Mouse (Mus musculus) MEL (cell line): ENCODE data around the gene Cfap77. TPM values are rescaled to one million over a fixed set of nuclear protein-coding genes. Genes with fewer than 3 reads are reported as not detected.

ENCODE experiments used
- DNase-seq: peaks from one replicate; pipeline ENCODE4 v3.0.0; 2011; ENCODE audit warnings: low read depth, low spot score
- H3K27ac ChIP-seq: 2 replicates; pipeline ENCODE4 v1.5.1; 2012; ENCODE audit warnings: low read depth, mild to moderate bottlenecking, control low read depth, low read length, moderate library complexity; ENCODE audit not compliant: control insufficient read depth
- H3K27me3 ChIP-seq, 2 experiments: fragments of 150-350 bp in 1 of 2; sonication (generic) in 1 of 2; 2 replicates each; pipeline ENCODE4 v1.6.1; 2012; ENCODE audit warnings: low read length in 2 of 2, mild to moderate bottlenecking in 2 of 2, improper control_type of control experiment in 1 of 2, moderate library complexity in 1 of 2; ENCODE audit not compliant: insufficient read depth in 2 of 2, control insufficient read depth in 1 of 2
- H3K36me3 ChIP-seq, 2 experiments: 2 replicates each; pipeline ENCODE4 v1.6.1; 2012 to 2014; ENCODE audit warnings: low read length in 2 of 2, improper control_type of control experiment in 1 of 2, inconsistent platforms in 1 of 2, mild to moderate bottlenecking in 1 of 2; ENCODE audit not compliant: insufficient read depth in 2 of 2, control insufficient read depth in 1 of 2
- H3K4me1 ChIP-seq, 2 experiments: fragments of 150-350 bp in 1 of 2; sonication (generic) in 1 of 2; 2 replicates each; pipeline ENCODE4 v1.6.1; 2012; ENCODE audit warnings: low read length in 2 of 2, improper control_type of control experiment in 1 of 2, mild to moderate bottlenecking in 1 of 2; ENCODE audit not compliant: insufficient read depth in 2 of 2, control insufficient read depth in 1 of 2
- H3K4me3 ChIP-seq, 2 experiments: fragments of 150-350 bp in 1 of 2; sonication (generic) in 1 of 2; 2 replicates each; pipeline ENCODE4 v1.5.1; 2012; ENCODE audit warnings: low read depth in 2 of 2, low read length in 2 of 2, mild to moderate bottlenecking in 2 of 2, moderate library complexity in 2 of 2, control low read depth in 1 of 2, improper control_type of control experiment in 1 of 2; ENCODE audit not compliant: control insufficient read depth in 1 of 2, insufficient read depth in 1 of 2
- H3K79me2 ChIP-seq: 2 replicates; pipeline ENCODE4 v1.6.1; 2012; ENCODE audit warnings: mild to moderate bottlenecking, low read length, moderate library complexity; ENCODE audit not compliant: control insufficient read depth, poor library complexity, insufficient read depth
- H3K9ac ChIP-seq: 2 replicates; pipeline ENCODE4 v1.6.1; 2012; ENCODE audit warnings: low read depth, mild to moderate bottlenecking, control low read depth, low read length, moderate library complexity; ENCODE audit not compliant: control insufficient read depth, poor library complexity, severe bottlenecking
- H3K9me3 ChIP-seq: fragments of 150-350 bp; sonication (generic); replicated peaks from 2 replicates; pipeline ENCODE4 v1.6.1; 2012; ENCODE audit warnings: mild to moderate bottlenecking, low read length, improper control_type of control experiment, moderate library complexity; ENCODE audit not compliant: insufficient read depth
- CHD1 ChIP-seq: IDR thresholded peaks from 2 replicates; pipeline ENCODE4 v1.6.1; 2012; ENCODE audit warnings: low read depth, mild to moderate bottlenecking, inconsistent platforms, low read length, improper control_type of control experiment
- CHD2 ChIP-seq: IDR thresholded peaks from 2 replicates; pipeline ENCODE4 v1.6.1; 2011; ENCODE audit warnings: low read length, improper control_type of control experiment
- E2F4 ChIP-seq: IDR thresholded peaks from 2 replicates; pipeline ENCODE4 v1.6.1; 2011; ENCODE audit warnings: low read depth, low read length, improper control_type of control experiment, borderline replicate concordance
- GABPA ChIP-seq: IDR thresholded peaks from 2 replicates; pipeline ENCODE4 v1.6.1; 2012; ENCODE audit warnings: low read depth, mild to moderate bottlenecking, inconsistent platforms, low read length, improper control_type of control experiment, moderate library complexity
- JUND ChIP-seq: IDR thresholded peaks from 2 replicates; pipeline ENCODE4 v1.6.1; 2011; ENCODE audit warnings: low read depth, mild to moderate bottlenecking, improper control_type of control experiment, low read length
- KAT2A ChIP-seq: conservative IDR thresholded peaks from 2 replicates; pipeline ENCODE4 v1.6.1; 2012; ENCODE audit warnings: low read depth, low read length, improper control_type of control experiment, inconsistent platforms
- MAFK ChIP-seq: IDR thresholded peaks from 2 replicates; pipeline ENCODE4 v1.6.1; 2011; ENCODE audit warnings: low read depth, mild to moderate bottlenecking, low read length, improper control_type of control experiment, borderline replicate concordance
- MAZ ChIP-seq: IDR thresholded peaks from 2 replicates; pipeline ENCODE4 v1.6.1; 2012; ENCODE audit warnings: low read depth, mild to moderate bottlenecking, inconsistent platforms, low read length, improper control_type of control experiment
- MEF2A ChIP-seq: IDR thresholded peaks from 2 replicates; pipeline ENCODE4 v1.6.1; 2014; ENCODE audit warnings: low read depth, mild to moderate bottlenecking, inconsistent platforms, low read length, improper control_type of control experiment; ENCODE audit not compliant: poor library complexity, insufficient replicate concordance, severe bottlenecking; ENCODE audit errors: extremely low read depth
- MYB ChIP-seq: IDR thresholded peaks from 2 replicates; pipeline ENCODE4 v1.6.1; 2011; ENCODE audit warnings: mild to moderate bottlenecking, low read depth, low read length, improper control_type of control experiment
- MYC ChIP-seq: IDR thresholded peaks from 2 replicates; pipeline ENCODE4 v1.6.1; 2011; ENCODE audit warnings: low read depth, mild to moderate bottlenecking, low read length, improper control_type of control experiment, moderate library complexity
- NELFE ChIP-seq: IDR thresholded peaks from 2 replicates; pipeline ENCODE4 v1.6.1; 2011; ENCODE audit warnings: low read depth, low read length, improper control_type of control experiment
- POLR2A ChIP-seq, 2 experiments: IDR thresholded peaks; 2 replicates each; pipeline ENCODE4 v1.6.1; 2011 to 2012; ENCODE audit warnings: low read length in 2 of 2, mild to moderate bottlenecking in 2 of 2, control low read depth in 1 of 2, improper control_type of control experiment in 1 of 2, low read depth in 1 of 2, moderate library complexity in 1 of 2; ENCODE audit not compliant: control insufficient read depth in 1 of 2, insufficient read depth in 1 of 2, poor library complexity in 1 of 2
- POLR2AphosphoS5 ChIP-seq: IDR thresholded peaks from 2 replicates; pipeline ENCODE4 v1.6.1; 2012; ENCODE audit warnings: low read depth, borderline replicate concordance, mild to moderate bottlenecking, inconsistent platforms, low read length, moderate library complexity, mixed read lengths
- RAD21 ChIP-seq: IDR thresholded peaks from 2 replicates; pipeline ENCODE4 v1.6.1; 2011; ENCODE audit warnings: mild to moderate bottlenecking, low read depth, low read length, improper control_type of control experiment
- TAL1 ChIP-seq: IDR thresholded peaks from 2 replicates; pipeline ENCODE4 v1.6.1; 2012; ENCODE audit warnings: mild to moderate bottlenecking, inconsistent platforms, low read length, moderate library complexity, mixed read lengths
- TBP ChIP-seq: IDR thresholded peaks from 2 replicates; pipeline ENCODE4 v1.8.0; 2011; ENCODE audit warnings: low read depth, low read length, improper control_type of control experiment
- TCF12 ChIP-seq: IDR thresholded peaks from 2 replicates; pipeline ENCODE4 v1.6.1; 2014; ENCODE audit warnings: low read depth, mild to moderate bottlenecking, inconsistent platforms, low read length, improper control_type of control experiment, moderate library complexity
- USF1 ChIP-seq: IDR thresholded peaks from 2 replicates; pipeline ENCODE4 v1.6.1; 2014; ENCODE audit warnings: low read depth, mild to moderate bottlenecking, inconsistent platforms, low read length, improper control_type of control experiment, moderate library complexity
- ZC3H11A ChIP-seq: IDR thresholded peaks from 2 replicates; pipeline ENCODE4 v1.6.1; 2012; ENCODE audit warnings: low read depth, mild to moderate bottlenecking, inconsistent platforms, low read length, improper control_type of control experiment
- ZKSCAN1 ChIP-seq: IDR thresholded peaks from 2 replicates; pipeline ENCODE4 v1.6.1; 2012; ENCODE audit warnings: low read depth, mild to moderate bottlenecking, inconsistent platforms, low read length, improper control_type of control experiment, moderate library complexity
- ZMIZ1 ChIP-seq: IDR thresholded peaks from 2 replicates; pipeline ENCODE4 v1.6.1; 2012; ENCODE audit warnings: low read depth, mild to moderate bottlenecking, inconsistent platforms, low read length, improper control_type of control experiment, moderate library complexity
- ZNF384 ChIP-seq: IDR thresholded peaks from 2 replicates; pipeline ENCODE4 v1.6.1; 2012; ENCODE audit warnings: low read depth, mild to moderate bottlenecking, inconsistent platforms, low read length, improper control_type of control experiment
- polyA plus RNA-seq, 2 experiments: library from polyadenylated mRNA; stranded (reverse) in 1 of 2; unstranded in 1 of 2; fragments of >175 nt in 1 of 2; fragments of >200 nt in 1 of 2; gene quantifications; 2 replicates each; pipeline versions ENCODE4 v1.2.1 to v1.2.4; 2012; ENCODE audit warnings: low replicate concordance in 2 of 2, low read depth in 1 of 2; ENCODE audit not compliant: insufficient read length in 2 of 2, insufficient read depth in 1 of 2, missing spikeins in 1 of 2
- total RNA-seq: library from RNA; depleted of rRNA; stranded (reverse); fragments of 300-350 nt; gene quantifications from 2 replicates; pipeline ENCODE4 v1.2.3, GENCODE M21; 2012

The Cfap77 gene
- total and polyA plus RNA-seq, 3 experiments = 1.1 to 2.4 TPM; not detected in 1

DNA sequence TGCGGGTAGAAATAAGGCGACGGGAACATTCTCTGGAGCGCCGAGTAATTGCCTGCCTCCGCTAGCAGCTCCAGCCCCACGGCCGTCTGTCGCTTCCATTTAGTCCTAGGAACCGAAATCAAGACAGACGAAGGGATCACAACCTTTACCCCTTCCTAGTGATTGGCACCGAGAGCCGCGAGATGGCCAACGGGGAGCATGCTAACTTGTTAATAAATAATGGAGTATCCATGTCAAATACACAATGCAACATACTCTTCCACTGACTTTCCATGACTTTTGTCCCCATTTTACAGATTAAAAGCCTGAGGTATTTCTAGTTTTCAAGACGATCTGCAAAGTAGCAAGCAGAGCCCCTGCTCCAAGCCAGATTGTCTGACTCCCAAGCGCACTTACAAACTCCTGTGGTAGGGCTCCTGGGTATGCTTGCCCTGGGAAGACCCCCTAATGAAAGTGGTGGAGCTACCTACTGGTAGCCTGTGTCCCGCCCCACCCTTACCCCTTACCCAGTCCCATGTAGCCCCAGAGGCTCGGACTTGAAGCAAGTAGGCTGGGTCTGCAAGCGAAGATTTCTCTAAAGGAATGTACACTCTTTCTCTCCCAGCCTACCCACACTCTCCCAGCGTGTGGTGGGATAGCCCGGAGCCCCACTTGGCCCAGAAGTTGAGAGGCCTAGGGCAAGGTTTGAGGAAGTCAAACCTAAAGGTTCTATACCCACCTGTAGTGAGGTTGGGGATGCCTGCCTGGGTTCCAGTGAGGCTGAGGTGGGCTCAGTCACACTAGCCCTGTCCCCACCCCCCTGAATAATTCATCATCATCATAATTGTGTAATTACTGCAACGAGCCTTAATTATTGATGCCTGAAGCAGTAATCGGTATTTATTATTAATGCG is 144.8 kb downstream of the Cfap77 start:
- H3K9ac ChIP-seq = no peak overlapping the region
- no peaks in the 10 kb centered on the region for H3K36me3 ChIP-seq

DNA sequence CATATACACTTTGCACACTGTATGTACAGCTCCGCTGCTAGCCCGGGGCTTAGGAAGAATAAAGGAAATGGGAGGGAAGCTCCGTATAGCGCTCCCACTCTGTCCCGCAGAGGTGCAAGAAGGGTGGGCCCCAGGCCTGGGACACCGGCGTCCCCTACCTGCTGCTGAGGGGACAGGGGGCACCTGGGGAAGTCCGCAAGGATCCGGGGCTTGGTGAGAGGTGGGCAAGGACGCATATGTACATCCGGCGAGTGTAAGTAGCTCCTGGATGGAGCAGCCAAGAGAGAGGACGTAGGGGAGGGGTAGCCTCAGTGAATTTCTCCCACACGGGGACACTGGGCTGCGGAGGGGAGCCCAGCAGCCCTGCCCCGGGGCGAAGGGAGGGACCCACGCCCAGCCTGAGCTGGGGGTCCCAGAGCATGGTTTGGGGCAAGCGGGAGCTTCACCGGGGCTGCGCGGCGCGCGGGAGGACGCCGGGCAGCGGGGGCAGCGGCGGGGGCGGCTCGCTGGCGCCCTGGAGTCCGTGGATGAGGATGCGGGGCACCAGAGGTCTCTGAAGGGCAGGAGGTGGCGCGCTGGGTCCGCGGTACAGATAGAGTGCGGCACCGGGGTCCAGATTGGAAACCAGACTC is 145.6 kb downstream of the Cfap77 start:
- no peak for DNase-seq
- TF ChIP-seq POLR2A (IDR thresholded peaks at IDR 0.05; ENCODE audit: control insufficient read depth in 1 of 2, insufficient read depth in 1 of 2, low read depth in 1 of 2, low read length in 2 of 2, poor library complexity in 1 of 2) (no peak), USF1 (no peak), JUND (no peak), ZMIZ1 (no peak), POLR2AphosphoS5 (no peak), TBP (no peak), MYC (no peak), TCF12 (no peak), MYB (no peak), MAFK (no peak), ZKSCAN1 (no peak), MAZ (no peak), ZNF384 (no peak), RAD21 (no peak), CHD1 (no peak), CHD2 (no peak), E2F4 (no peak), ZC3H11A (no peak)
- Histone ChIP-seq H3K4me1 (no peaks in the 10 kb centered on the region), H3K27ac (no peak overlapping the region), H3K79me2 (no peaks in the 10 kb centered on the region), H3K9me3 (no peaks in the 10 kb centered on the region), H3K36me3 (no peaks in the 10 kb centered on the region), H3K27me3 (no peaks in the 10 kb centered on the region), H3K9ac (no peak overlapping the region), H3K4me3 (no peak overlapping the region)

More for the DNA sequence above, 144.8 kb downstream of the Cfap77 start:
- no peak for DNase-seq
- Histone ChIP-seq H3K27ac (no peak overlapping the region), H3K27me3 (no peaks in the 10 kb centered on the region), H3K79me2 (no peaks in the 10 kb centered on the region), H3K9me3 (no peaks in the 10 kb centered on the region), H3K4me3 (no peak overlapping the region), H3K4me1 (no peaks in the 10 kb centered on the region)
- TF ChIP-seq MYB (no peak), NELFE (no peak), TAL1 (no peak), MEF2A (no peak), ZC3H11A (no peak), KAT2A (no peak), GABPA (no peak), E2F4 (no peak), ZKSCAN1 (no peak)
